Mouse (Mus musculus): ENCODE results near the gene M1ap.

GRCm38 (mm10) chr6:83049367-83049766 lies 102.7 kb downstream of the M1ap start:
- no peak for TF ChIP-seq ZC3H11A (IDR thresholded peaks at IDR 0.05; ENCODE audit: borderline replicate concordance, low read depth, low read length)
- no peak for TF ChIP-seq HCFC1 (IDR thresholded peaks at IDR 0.05; ENCODE audit: borderline replicate concordance, insufficient read depth, low read length)
- no peak for TF ChIP-seq ZNF384 (IDR thresholded peaks at IDR 0.05; ENCODE audit: low read depth, low read length)
- TF ChIP-seq CHD2 (IDR thresholded peaks at IDR 0.05; ENCODE audit: low read depth, low read length): no peak
- no peak for TF ChIP-seq MAFK (IDR thresholded peaks at IDR 0.05; ENCODE audit: insufficient read depth, low read depth, low read length)

Data from ES-E14 (cell line).